Mouse (Mus musculus): ENCODE results near the gene H2-Aa.

Gene H2-Aa

DNA sequence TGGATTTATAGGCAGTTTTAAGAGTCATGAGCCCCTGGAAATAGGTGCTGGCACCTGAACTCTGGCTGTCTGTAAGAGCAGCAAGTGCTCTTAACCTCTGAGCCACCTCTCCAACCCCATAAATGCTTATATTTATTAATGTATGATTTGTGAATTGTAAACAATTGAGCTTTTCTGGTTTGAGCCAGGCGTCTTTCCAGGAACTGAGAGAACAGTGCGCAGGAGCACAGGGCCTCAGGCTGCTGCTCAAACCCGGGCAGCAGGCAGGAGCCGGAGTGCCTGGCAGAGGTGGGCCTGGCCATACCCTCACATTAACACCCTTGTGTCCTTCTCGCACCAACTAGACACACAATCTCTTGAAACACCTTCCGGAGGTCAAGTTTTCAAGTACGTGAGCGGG, 12.4 kb upstream of the H2-Aa start:
- DNase-seq (ENCODE audit: low spot score in 2 of 2) = no peak

DNA sequence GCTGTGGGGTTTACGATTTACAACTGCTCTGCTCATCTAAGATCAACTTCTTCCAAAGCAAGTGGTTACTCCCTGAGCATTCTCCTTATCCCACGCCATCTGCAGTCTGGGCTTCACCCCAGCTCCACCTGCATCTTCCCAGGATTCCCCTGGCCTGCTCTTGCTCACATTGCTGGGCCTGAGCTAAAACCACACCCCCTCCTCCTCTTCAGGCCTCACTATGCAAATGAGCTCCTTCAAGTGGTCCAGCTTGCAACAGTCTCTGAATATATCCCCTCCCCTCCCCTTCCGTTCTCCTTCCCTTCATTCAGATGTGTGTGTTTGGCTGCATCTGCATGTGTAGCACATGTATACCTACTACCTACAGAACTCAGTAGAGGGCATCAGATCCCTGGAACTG, 11.7 kb upstream of the H2-Aa start:
- no peak for DNase-seq (ENCODE audit: low spot score in 2 of 2)

DNA sequence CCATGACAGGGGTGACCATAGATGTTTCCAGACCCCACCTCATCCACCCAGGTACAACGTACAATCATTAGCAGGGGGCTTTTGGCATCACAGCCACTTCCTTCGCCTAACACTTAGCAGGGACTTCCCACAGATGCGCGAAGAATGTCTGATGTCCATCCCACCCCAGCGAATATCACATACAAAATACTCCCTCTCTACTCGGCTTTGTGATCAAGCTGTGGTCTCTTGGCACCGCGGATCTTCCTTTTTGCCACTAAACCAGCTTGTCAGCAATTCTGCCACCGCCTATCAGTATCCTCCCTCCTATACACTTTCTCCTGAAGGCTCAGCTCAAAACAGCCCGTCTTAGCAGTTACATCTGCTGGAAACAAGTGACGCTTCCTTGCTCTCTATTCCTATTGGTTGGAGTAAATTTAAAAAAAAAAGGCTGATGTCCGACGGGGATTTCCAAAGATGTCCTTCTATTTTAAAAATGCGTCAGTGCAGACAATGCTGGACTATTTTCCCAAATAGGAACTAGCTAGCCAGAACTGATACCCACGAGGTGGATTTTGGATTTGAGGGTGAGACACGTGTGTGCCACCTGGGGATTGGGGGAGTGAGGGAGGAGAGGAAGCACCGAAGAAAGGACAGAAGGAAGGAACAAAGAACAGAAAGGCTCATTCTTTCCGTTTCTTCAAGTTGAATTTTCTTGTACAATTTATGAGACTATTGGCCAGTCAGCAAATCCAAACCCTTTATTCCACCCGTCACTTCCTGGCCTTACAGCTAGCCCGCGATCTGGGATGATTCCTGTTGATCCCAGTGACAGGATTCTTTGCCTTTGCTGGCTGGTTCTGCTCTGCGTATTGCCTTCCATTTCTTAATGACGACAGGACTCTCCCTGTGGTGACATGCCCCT, 8.5 kb upstream of the H2-Aa start:
- DNase-seq (ENCODE audit: low spot score in 2 of 2) = peak in 1 of 2 experiments; percentile 12

DNA sequence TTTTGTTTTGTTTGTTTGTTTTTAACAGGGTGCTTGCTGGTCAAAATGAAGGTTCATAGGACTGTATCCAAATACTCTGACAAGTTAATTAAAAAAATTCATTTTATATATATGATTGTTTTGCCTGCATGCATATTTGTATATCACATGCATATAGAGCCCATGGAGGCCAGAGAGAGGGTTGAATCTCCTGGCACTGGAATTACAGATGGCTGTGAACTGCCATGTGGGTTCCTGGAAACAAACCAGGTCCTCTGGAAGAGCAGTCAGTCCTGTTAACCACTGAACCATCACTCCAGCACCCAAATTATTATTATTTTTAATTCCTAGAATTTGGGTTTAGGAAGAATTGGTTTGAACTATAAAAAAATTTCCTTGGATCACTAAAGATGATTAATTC, 7.7 kb upstream of the H2-Aa start:
- DNase-seq (ENCODE audit: low spot score in 2 of 2) = no peak

DNA sequence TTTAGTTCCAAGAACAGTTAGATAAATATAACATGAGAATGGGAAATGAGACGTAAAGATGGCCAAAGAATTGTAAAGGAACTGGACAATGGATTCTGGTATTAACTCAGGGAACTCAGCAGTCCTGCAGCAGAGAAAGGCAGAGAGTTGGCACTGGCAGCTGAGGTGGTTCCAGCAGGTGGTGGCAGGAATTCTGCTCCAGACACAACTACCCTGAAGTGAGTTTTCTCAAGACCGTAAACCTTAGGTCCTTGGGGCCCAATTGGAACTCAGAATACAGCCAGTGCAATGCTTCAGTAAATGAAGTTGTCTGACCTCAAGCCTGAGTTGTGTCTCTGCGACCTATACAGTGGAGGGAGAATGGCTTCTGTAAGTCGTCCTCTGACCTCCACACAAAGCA, 6.6 kb upstream of the H2-Aa start:
- DNase-seq (ENCODE audit: low spot score in 2 of 2) = no peak

DNA sequence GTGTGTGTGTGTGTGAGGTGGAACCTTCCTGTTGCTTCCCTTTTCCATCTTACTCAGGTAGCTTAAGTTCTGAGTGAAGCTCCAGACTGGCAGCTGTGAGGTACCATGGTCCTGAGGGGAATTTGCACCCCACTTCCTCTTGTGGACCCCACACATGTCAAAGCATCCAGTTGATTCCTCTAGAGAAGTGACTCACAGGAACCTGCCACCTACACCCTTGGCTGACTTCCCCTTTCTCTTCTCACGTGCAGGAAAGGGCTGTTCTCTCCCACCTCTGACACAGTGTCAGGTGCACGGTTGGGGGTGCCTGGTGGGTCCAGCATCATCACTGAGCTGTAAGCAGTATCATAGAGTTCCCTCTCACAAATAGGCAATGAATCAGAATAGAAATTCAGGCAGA, 5.9 kb upstream of the H2-Aa start:
- DNase-seq (ENCODE audit: low spot score in 2 of 2) = no peak

DNA sequence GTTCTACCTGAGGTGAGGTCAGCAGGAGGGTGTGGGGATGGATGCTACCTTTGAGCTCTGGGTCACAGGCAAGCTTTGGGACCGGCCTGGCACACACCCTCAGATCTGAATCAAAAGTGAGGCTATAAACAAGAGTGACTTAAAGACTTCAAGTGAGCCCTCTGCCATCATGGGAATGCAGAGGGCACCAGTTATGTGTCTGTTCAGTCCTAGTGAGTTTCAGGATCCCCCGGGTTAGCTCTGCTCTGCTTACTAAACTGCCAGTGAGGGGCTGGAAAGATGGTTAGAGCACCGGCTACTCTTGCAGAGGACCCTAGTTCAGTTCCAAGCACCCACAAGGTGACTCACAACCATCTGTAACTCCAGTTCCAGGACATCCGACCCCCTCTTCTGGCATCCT, 4.9 kb upstream of the H2-Aa start:
- no peak for DNase-seq (ENCODE audit: low spot score in 2 of 2)

DNA sequence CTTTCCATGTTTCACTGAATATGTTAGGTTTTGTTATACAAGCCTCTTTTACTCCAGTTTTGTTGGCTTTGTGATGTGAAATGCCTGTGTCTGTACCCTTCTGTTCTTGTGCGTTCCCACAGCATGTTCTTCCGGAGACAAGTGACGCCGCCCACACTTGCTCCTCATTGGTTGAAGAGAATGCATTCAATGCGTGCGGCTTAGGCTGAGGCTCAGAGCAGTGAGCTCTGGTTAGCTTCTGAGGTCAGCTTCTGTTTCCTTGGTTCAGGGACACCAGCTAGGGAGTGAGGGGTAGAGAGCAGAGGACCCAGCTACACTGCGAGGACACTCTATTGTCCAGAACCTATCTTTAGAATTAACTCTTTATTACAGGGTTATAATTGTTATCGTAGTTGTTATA, 4.0 kb upstream of the H2-Aa start:
- DNase-seq (ENCODE audit: low spot score in 2 of 2) = peak; percentile 59 to 66

DNA sequence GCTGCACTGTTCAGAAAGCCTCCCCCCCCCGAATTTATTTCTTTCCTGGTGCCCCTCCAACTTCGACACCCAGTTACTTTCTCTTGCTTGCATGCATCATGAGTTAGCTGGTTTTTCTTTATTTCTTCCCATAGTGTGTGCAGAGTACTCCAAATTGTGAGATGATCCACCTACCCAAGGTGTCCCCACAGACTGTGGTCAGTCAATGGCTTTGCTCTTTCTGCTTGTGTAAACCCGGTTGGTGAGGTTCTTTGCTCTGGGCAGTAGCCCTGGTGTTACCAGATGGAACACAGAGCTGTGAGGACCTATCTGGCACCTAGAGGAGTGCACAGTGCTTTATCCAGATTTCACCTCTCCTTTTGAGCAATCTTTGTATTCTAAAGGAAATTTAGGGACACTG, 508 bp upstream of the H2-Aa start:
- no peak for DNase-seq (ENCODE audit: low spot score in 2 of 2)

DNA sequence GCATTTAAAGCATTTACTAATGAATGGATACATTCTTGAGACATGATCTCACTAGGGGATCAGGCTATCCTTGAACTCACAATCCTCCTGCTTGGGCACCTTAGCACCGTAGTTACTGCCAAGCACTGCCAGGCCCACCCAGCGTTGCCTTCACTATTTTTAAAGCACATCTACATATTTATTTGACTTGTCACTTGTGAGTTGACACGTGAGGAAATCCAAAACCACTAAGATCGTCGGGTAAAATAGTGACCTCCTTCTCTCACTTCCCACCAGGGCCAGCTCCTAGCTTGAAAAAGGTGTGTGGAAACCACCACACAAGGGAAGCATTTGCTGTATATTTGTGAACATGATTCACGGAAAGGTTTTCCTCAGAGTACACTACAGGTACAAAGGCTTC, 624 bp downstream of the H2-Aa start:
- DNase-seq (ENCODE audit: low spot score in 2 of 2) = no peak

DNA sequence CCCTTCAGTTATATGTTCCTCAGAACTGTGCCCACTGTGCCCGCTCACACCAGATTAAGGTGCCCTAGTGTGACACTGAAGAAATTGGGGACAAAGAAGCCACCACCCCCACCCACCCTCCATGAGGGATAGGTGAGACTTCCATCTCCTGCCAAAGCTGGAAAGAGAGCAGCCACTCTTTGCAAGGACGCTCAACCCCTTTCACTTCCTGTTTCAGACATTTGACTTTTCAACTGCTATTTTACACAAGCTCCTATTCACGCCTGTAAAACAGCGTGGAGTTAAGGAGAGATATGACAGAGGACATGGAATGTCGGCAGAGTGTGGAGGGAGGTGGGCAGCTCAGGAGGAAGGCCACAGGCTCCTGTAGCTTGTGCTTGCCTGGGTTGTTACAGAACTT, 1.1 kb downstream of the H2-Aa start:
- DNase-seq (ENCODE audit: low spot score in 2 of 2) = no peak

DNA sequence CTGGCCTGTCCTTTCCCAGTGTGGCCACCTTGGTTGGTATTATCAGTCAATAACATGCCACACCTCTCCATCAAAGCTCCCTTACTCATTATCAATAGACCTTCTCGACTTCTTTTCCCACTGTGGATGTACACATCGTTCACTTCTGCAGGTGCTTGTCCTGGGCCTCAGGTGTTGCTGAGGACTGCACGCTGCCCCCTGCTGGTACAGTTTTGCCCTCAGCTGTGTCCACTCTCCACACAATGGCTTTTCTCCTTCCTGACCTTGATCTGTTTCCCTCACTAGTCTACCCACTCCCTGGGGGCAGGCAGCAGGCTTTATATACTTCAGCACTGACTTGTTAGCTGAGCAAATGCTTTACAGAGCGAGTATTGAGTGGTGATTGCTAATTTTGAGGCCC, 1.8 kb downstream of the H2-Aa start:
- DNase-seq (ENCODE audit: low spot score in 2 of 2) = no peak

DNA sequence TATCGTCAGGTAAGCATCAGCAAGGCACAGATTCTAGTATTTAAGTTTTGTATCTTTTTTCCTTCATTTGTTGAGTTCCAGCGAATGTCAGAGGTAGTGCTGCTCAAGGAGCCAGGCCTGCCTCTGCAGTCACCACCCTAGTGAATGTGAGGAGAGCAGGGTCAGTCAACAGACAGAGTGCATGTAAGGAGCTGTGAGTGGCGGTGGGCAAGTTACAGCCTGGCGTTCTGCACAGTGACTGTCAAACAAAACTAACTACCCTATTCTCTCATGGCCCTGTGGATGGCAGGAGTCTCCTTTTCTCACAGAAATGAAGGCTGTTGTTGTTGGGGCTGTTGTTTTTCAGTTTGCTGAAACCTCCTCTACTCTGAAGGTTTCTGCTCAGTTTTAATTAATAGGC, 2.3 kb downstream of the H2-Aa start:
- DNase-seq (ENCODE audit: low spot score in 2 of 2) = no peak

DNA sequence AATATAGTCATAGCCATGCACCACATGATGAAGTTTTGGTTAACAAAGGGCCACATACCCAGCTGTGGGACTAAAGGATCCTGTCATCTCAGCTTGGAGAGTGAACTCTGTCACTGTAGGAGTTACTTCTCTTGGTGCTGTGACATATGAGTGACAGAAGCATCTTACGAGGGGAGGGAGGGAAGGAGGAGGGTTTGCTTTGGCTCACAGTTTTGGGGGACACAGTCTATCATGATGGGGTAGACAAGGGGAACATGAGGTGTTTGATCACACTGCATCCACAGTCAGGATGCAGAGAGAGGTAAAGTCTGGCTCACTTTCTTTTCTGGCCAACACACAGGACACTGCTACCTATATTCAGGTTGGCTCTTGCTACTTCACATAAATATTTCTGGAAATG, 5.8 kb downstream of the H2-Aa start:
- no peak for DNase-seq (ENCODE audit: low spot score in 2 of 2)

DNA sequence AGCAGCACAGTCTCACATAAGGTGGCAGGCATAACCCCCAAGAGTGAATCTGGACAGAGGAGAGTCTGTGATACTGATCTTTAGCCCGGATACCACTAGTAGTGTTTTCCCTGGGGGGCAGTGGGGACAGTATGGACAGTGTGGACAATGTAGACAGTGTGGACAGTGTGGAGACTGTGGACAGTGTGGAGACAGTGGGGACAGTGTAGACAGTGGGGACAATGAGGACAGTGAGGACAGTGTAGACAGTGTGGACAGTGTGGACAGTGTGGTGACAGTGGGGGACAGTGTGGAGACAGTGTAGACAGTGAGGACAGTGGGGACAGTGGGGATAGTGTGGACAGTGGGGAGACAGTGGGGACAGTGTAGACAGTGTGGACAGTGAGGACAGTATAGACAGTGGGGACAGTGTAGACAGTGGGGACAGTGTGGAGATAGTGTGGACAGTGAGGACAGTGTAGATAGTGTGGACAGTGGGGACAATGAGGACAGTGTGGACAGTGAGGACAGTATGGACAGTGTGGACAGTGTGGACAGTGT, 7.1 kb downstream of the H2-Aa start:
- DNase-seq (ENCODE audit: low spot score in 2 of 2) = no peak

DNA sequence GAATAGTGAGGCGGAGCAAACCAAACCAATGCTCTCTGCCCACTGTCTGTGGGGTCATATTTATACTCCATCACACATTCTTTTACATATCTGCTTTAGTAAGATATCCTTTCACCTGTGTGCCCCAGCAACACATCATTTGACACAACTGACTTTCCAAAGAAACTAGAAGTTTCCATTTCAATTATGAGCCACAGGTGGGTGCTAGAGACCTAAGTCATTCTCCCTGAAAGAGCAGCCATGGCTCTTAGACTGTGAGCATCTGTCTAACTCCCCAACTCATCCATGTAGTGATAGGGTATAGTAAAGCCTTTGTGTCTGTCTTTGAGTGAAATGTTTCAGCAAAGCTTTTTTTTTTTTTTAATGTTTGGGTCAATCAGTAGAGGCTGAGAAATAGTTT, 15.5 kb downstream of the H2-Aa start:
- DNase-seq (ENCODE audit: low spot score in 2 of 2) = no peak

DNA sequence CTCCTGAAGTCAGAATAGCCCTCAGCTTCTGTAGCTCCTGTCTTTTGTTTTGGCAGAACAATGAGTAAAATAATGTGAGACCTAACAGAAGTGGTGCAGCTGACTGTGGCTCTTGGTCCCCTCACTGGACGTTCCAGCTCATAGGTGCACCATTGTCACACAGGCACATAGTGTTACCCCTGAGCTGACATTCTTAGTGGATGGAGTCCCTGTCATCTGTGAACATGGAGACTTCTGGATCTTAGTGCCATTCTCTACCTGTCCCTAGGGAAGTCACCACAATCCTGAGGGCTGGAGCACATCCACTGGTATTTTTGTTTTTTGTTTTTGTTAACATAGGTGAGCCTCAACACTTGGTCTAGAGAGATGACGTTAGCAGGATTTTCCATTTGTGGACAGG, 16.7 kb downstream of the H2-Aa start:
- DNase-seq (ENCODE audit: low spot score in 2 of 2) = no peak

DNA sequence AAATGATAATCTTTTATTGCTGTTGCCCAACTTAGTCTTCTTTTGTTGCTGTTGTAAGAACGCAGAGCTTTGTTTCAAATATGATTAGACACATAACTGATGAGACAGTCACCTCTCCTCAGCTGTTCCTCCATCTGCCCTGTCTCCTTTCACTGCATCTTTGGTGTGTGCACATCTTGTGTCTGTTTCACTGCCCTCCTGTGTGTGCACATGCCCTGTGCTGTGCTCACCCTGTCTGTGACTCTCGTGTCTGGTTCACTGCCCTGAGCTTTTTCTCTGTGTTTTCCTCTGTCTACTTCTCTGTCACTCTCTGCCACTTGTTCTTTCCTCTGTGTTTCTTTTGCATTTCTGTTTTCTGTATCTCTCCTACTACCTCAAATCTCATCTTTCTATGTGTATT, 17.4 kb downstream of the H2-Aa start:
- DNase-seq (ENCODE audit: low spot score in 2 of 2) = no peak

DNA sequence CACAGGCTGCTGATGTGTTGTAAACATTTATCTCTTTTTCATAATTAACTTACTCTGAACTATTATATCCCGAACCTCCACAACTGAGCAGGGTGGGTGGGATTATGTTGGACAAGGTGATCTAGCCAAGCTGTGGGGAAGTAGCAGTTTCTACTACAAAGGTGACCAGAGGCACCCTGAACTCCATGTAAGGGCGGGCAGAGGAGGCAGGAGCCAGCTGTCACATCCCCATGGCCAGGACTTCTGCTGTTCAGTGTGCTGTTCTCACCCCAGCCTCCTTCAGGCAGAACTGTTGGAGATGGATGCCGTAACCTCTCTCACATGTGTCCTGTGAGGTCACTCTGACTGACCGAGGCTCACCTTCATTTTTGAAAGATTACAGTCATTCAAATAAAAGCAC, 17.8 kb downstream of the H2-Aa start:
- DNase-seq (ENCODE audit: low spot score in 2 of 2) = no peak

DNA sequence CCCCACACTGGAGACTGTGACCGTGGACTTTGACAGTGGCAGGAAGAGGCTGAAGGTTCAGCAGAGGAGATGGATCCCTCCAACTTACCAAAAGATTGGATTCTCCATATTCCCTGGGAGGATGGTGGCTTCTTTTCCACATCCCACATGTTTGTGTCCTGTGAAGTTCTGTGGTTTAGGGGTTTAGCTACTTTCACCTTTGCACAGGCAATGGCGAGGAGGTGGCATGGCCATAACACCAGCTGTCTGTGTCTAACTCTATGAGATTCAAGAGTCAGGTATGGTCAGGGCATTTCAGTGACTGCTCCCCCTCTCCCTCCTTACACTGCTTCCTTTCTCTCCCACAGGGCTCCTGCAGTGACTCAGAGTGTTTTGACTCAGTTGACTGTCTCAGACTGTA, 18.9 kb downstream of the H2-Aa start:
- DNase-seq (ENCODE audit: low spot score in 2 of 2) = no peak

DNA sequence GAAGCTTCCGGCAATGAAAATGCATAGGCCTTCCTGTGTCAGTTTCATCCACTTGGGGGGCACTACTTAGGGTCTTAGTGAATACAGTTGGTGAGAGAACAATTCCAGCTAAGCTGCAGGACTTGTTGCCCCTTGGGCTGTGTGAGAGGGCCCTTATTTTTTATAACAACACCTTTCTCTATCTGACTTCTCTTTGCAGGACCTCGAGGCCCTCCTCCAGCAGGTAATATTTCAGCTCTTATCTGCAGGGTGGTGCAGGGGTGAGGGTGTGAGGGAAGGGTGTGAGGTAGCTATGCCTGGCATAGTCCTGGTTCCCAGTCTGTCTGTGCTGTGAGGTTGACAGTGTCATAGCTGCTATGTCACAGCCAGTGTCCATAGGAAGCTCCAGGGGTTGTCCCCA, 19.4 kb downstream of the H2-Aa start:
- no peak for DNase-seq (ENCODE audit: low spot score in 2 of 2)

DNA sequence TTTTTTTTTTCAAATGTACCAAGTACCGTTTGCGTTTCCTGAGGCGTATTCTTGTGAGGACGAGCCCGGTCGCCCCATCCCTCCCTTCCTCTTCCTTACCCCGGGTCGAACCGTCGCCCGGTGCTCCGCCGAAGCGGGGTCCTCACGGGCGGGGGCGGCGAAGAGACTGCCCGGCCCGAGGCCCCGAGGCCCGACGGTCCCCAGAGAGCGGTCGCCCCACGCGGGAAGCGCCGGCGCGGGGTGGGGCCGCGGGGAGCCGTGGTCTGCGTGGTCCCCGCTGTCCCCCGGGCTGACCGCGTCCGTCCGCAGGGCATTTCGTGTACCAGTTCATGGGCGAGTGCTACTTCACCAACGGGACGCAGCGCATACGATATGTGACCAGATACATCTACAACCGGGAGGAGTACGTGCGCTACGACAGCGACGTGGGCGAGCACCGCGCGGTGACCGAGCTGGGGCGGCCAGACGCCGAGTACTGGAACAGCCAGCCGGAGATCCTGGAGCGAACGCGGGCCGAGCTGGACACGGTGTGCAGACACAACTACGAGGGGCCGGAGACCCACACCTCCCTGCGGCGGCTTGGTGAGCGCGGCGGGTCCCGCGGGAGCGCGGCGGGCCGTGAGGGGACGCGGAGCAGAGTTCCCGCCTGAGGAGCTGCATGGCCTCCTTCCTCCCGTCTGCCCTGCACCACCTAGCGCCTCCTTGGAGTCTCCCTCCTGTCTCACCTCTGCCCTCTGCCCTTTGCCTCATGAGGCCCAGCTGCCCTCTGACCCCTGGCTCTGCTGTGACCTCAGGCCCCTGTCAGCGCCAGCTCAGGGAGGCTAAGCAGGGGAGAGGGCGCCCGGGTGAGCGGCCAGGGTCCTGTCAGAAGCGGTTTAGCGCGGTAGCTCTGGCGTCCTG, 22.9 kb downstream of the H2-Aa start:
- no peak for DNase-seq (ENCODE audit: low spot score in 2 of 2)
